Mouse (Mus musculus) E14TG2a.4 (cell line): ENCODE measurements around the gene Map2k6.

Experiments
- H3K27me3 ChIP-seq: 2 replicates; pipeline ENCODE4 v1.6.1; 2014; ENCODE audit warnings: low read length, control low read depth; ENCODE audit not compliant: insufficient read depth
- H3K36me3 ChIP-seq: 2 replicates; pipeline ENCODE4 v1.6.1; 2014; ENCODE audit warnings: low read length, control low read depth; ENCODE audit not compliant: insufficient read depth
- H3K4me1 ChIP-seq: replicated peaks from 2 replicates; pipeline ENCODE4 v1.6.1; 2014; ENCODE audit warnings: low read depth, low read length, control low read depth
- H3K4me3 ChIP-seq: replicated peaks from 2 replicates; pipeline ENCODE4 v1.5.1; 2014; ENCODE audit warnings: mild to moderate bottlenecking, low read length
- H3K9me3 ChIP-seq: 2 replicates; pipeline ENCODE4 v1.6.1; 2014; ENCODE audit warnings: low read length, control low read depth
- CTCF ChIP-seq: conservative IDR thresholded peaks from 2 replicates; pipeline ENCODE4 v1.5.1; 2014; ENCODE audit warnings: low read length
- NANOG ChIP-seq: IDR thresholded peaks from 2 replicates; pipeline ENCODE4 v1.6.1; 2014; ENCODE audit warnings: borderline replicate concordance, low read length, mixed read lengths
- POU5F1 ChIP-seq: IDR thresholded peaks from 2 replicates; pipeline ENCODE4 v1.6.1; 2014; ENCODE audit warnings: low read length, borderline replicate concordance

Map2k6 gene

DNA sequence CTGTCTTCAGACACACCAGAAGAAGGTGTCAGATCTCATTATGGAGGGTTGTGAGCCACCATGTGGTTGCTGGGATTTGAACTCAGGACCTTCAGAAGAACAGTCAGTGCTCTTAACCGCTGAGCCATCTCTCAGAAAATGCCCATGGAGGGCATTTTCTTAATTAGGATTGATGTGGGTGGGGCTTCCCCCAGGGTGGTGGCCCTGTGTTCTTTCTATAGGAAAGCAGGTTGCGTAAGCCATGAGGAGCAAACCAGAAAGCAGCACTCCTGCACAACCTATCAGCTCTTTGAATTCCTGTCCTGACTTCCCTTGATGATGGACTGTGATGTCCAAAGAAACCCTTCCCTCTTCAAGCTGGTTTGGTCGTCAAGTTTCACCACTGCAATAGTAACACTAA is 39.2 kb downstream of the Map2k6 start:
- Histone ChIP-seq H3K4me3 (no peak overlapping the region), H3K4me1 (peaks cover 4% of the 10 kb centered on the region; the same call in 1 of the 2 replicates), H3K9me3 (no peaks in the 10 kb centered on the region), H3K36me3 (no peaks in the 10 kb centered on the region), H3K27me3 (0 out of 2 replicates have a peak, but pooled peaks cover 10% of the 10 kb centered on the region)
- no peak for TF ChIP-seq NANOG
- TF ChIP-seq POU5F1, result no peak
- TF ChIP-seq CTCF, result no peak

DNA sequence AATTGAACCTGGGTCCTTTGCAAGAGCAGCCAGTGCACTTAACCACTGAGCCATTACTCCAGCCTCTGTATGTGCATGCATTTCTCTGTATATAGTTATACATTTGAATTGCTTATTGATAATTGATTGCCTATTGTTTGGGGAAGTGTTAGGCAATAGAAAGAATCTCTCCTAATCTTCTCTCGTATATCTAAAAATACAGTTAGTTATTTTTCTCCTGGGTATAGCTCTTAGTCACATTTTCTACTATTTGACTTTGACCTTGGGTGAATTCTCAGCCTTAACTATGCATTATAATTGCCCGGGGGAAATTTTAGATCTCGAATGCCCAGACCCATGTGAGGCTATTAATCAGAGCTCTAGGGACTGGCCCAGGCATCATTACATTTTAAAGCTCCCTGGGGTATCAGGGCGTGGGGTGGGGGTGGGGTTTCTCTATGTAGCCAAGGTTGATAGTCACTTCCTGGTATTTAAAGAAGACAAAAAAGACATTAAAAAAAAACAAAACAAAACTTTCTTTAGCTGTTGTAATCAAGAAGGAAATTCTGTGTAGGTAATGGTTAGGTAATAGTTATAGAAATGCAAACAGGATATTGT is 39.9 kb downstream of the Map2k6 start:
- TF ChIP-seq POU5F1, result no peak
- no peak for TF ChIP-seq CTCF
- no peak for TF ChIP-seq NANOG
- Histone ChIP-seq H3K27me3 (0 out of 2 replicates have a peak, but pooled peaks cover 10% of the 10 kb centered on the region), H3K36me3 (no peaks in the 10 kb centered on the region), H3K4me3 (no peak overlapping the region), H3K9me3 (no peaks in the 10 kb centered on the region), H3K4me1 (peaks cover 4% of the 10 kb centered on the region; the same call in 1 of the 2 replicates)

DNA sequence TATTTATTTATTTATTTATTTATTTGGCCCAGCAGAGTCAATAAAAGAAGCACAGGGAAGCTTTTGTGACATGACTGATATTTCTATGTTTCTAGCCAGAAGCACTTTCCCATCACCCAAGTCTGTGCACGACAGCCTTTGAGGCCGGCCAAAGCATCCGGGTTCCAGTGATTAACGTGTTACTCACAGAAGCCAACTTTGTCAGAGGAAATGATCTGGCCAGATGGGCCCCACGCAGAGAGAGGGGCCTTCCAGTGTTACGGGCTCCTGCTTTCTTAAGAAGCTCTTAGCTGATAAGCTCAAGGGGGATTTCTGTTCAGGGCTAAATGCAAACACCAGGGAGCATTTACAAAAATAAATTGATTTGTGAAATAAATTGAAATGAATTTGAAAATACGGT is 40.4 kb downstream of the Map2k6 start:
- no peak overlapping the region for H3K4me3 ChIP-seq
- no peaks in the 10 kb centered on the region for H3K36me3 ChIP-seq
- no peak for TF ChIP-seq NANOG
- no peak for TF ChIP-seq POU5F1
- no peak for TF ChIP-seq CTCF
- no peaks in the 10 kb centered on the region for H3K9me3 ChIP-seq
- H3K27me3 ChIP-seq, result peaks cover 14% of the 10 kb centered on the region
- peaks cover 4% of the 10 kb centered on the region; the same call in 1 of the 2 replicates for H3K4me1 ChIP-seq

DNA sequence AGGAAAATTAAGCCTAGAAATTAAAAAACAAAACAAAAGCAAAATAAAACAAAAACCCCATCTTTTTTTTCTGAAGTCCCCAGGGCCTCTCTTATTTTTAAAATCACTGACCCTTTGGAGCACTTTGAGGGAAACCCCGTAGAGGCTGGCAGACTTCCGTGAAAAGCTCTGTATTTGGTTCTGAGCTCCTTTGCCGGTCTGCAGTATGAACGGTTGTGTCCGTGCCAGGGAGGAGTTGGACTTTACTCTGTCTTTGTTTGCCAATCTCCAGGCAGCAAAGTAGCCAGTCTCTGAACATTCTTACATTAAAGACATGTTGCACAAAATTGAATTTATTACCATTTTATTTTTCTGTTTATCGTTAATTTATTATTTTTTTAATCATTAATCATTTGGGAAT is 45.7 kb downstream of the Map2k6 start:
- Histone ChIP-seq H3K9me3 (peaks cover 7% of the 10 kb centered on the region), H3K36me3 (no peaks in the 10 kb centered on the region), H3K4me3 (no peak overlapping the region), H3K27me3 (peaks cover 29% of the 10 kb centered on the region), H3K4me1 (peaks cover 24% of the 10 kb centered on the region)
- TF ChIP-seq CTCF, result no peak
- no peak for TF ChIP-seq NANOG
- TF ChIP-seq POU5F1, result no peak

DNA sequence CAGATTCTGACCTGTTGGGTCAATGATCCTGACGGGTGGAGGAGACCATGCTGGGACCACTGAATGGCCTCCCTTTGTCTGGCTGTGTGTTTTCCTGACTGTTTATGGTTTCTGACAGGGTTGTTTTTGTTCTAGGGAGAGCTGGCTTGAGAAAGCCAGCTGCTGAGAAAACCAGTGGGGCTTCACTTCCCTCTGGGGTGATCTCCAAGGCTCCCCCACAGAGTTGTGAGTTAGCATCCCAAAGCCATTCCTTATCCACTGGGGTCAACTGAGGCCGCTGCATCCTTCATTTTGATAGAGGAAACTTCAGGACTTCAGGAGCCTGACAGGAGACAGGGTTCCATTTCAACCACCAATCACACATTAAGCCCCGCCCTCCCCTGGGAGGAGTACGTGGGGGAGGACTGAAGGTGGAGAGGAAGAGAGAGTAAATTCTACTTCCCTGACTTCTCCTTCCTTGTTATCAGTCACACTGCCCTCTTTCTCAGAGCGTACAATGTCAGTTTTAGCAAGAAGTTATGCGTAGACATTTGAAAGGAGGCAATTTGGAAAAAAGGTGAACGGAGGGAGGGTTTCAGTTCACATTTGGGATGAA is 49.3 kb downstream of the Map2k6 start:
- peak overlapping the region; percentile 52 for H3K4me3 ChIP-seq
- H3K27me3 ChIP-seq, result peaks cover 41% of the 10 kb centered on the region
- H3K4me1 ChIP-seq, result peaks cover 31% of the 10 kb centered on the region
- H3K36me3 ChIP-seq, result no peaks in the 10 kb centered on the region
- H3K9me3 ChIP-seq, result peaks cover 10% of the 10 kb centered on the region
- no peak for TF ChIP-seq POU5F1
- peak; percentile 88 for TF ChIP-seq NANOG

DNA sequence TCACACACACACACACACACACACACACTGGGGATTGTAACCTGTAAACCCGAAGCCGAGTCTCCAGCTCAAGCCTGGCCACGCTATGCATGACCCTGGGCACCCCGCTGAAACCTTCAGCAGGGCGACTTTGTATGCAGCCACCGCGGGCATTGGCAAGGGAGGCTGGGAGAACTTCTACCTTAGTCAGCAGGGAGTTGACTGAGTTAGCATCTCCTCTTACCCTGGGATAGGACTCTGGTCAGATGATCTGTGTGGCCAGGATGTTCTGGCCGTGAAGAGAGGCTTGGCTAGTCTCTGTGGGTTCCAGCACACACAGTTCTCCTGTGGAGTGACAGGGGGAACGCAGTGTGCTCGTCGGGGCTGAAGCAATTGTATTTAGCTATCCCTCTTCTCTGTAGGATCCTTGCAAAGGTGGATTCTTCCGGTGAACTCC is 49.8 kb downstream of the Map2k6 start:
- H3K9me3 ChIP-seq, result peaks cover 16% of the 10 kb centered on the region
- no peaks in the 10 kb centered on the region for H3K36me3 ChIP-seq
- peaks cover 41% of the 10 kb centered on the region for H3K27me3 ChIP-seq
- H3K4me1 ChIP-seq, result peaks cover 31% of the 10 kb centered on the region
- TF ChIP-seq CTCF, result no peak
- no peak for TF ChIP-seq POU5F1
- no peak for TF ChIP-seq NANOG
- H3K4me3 ChIP-seq, result peak overlapping the region; percentile 52

DNA sequence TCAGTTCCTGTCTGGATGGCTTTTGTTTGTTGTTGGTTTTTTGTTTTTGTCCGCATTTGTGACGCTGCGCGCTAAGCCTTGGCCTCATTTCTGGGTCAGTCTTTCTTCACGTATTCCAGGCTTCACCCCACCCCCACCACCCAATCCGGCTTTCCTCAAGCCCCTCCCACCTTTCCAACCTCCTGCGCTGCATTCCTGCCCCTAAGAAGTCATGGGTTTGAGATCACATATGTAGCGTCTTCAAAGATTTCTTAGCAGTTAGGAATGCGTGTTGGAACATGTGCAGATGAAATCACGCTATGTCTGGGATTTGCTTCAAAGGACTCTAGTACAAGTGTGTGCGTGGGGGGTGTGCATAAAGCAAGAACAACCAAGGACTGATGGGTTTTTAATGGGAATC is 50.3 kb downstream of the Map2k6 start:
- peaks cover 37% of the 10 kb centered on the region for H3K27me3 ChIP-seq
- H3K36me3 ChIP-seq, result no peaks in the 10 kb centered on the region
- H3K4me3 ChIP-seq, result peak overlapping the region; percentile 52
- peaks cover 20% of the 10 kb centered on the region for H3K9me3 ChIP-seq
- H3K4me1 ChIP-seq, result peaks cover 31% of the 10 kb centered on the region
- TF ChIP-seq POU5F1 (no peak), NANOG (no peak), CTCF (no peak)

DNA sequence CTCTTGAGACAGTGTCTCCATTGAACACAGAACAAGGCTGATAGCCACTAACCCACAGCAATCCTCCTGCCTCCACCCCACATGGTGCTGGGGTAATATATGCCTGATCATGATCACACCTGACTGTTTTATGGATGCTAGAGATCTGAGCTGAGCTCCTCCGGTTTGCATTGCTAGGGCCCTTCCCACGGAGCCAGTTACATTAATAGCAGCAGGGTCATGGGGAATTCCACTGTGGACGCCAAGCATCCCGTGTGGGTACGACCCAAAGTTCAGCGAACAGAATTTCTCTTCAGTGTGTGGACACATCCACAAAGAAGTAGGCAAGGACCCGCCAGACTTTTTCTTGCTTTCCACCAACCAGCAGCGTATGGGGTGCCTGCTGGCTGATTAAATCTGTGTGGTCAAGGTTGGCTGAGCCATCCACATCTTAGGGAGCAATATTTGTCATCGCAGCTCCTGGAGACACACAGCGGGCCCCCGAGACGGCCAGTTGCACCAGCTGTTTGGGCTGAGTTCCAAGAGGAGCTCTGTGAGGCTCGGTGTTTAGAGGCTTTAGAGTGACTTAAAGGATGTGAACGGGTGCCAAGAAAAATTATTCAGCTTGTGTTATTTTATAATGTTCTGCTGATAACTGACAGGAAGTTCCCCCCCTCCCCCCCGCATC is 51.3 kb downstream of the Map2k6 start:
- no peak overlapping the region for H3K4me3 ChIP-seq
- TF ChIP-seq POU5F1, result no peak
- H3K27me3 ChIP-seq, result peaks cover 33% of the 10 kb centered on the region

More for the DNA sequence above, 51.3 kb downstream of the Map2k6 start:
- peaks cover 31% of the 10 kb centered on the region for H3K4me1 ChIP-seq
- H3K9me3 ChIP-seq, result peaks cover 17% of the 10 kb centered on the region
- H3K36me3 ChIP-seq, result no peaks in the 10 kb centered on the region
